Mouse (Mus musculus) sigmoid colon, adult 10 weeks (tissue): ENCODE results near the gene Itih1. TPM values are rescaled to one million over a fixed set of nuclear protein-coding genes. Genes with fewer than 3 reads are reported as not detected.

Experiments
- polyA plus RNA-seq: library from polyadenylated mRNA; stranded (reverse); fragments of 350-450 nt; fragmentation: Illumina TruSeq; extraction: RNeasy Lipid Tissue Mini Kit (QIAGEN cat#74804); gene quantifications from one replicate; pipeline ENCODE4 v1.2.3, GENCODE M21; 2014; ENCODE audit warnings: low read depth, low replicate concordance

The Itih1 gene
- not detected for polyA plus RNA-seq

DNA sequence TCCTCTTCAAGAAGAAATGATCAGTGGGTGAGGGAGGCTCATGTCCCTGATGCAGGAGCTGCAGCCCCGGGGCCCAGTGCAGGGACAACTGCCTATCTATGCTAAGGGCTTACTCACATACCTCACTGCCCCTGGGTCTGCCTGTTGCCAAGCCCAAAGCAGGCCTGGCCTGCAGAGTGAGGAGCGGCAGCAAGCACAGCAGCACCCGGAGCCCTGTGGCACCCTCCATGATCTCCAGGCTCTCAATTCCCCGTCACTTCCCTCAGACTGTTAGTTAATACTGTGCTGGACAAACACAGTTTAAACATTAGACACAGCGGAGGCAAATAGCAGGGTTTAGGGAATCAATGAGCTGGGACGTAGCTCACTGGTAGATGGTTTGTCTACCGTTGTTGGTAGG is at the start of gene Itih1:
TSS of gene Itih1 (minus strand) at position 252 of the 400 bp plus-strand sequence.

DNA sequence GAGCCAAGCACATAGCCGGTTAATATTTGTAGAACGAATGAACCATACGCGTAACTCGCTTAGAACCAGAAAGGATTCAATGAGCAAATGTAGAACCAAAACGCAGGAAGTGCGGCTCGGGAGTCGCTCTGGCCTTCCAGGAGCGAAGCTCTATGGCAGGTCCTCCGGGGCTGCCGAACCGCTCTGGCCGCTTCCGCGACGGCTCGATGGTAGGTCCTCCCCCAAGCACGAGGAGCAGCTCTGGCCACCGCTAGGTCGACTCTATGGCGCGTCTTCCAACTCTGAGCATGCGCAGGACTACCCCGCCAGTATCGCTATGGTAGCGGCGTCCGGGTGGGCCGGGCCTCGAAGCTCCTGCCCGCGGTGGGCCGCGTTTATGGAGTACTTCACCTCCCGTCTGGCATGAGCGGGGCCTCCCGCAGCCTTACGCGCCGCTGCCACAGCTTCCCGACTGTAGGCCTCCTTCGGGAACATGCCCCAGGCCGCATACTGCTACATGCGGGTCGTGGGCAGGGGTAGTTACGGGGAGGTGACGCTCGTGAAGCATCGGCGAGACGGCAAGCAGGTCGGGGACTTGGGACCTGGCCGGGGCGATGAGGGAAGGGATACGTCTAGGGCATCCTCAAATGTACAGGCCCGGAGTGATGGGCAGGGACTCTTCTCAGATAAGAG is 8.2 kb upstream of the Itih1 start, which contains the start of gene Nek4:
TSS of gene Nek4 (plus strand) at position 224 of the 672 bp plus-strand sequence.

GRCm38 (mm10) chr14:30923375-30924105 is 19.5 kb downstream of the Itih1 start, which contains the start of gene Itih3:
Itih3 (minus strand) TSS chr14:30923760.

GRCm38 (mm10) chr14:30886204-30886603 is 56.9 kb downstream of the Itih1 start, which contains the start of gene Itih4:
Itih4 (plus strand) TSS chr14:30886476.

Other genes starting within 250 kb of the Itih1 start
- gene Sfmbt1, start 228.4 kb downstream of the Itih1 start, polyA plus RNA-seq, result 12.1 TPM
- 5.6 TPM for gene Tmem110, start 117.7 kb downstream of the Itih1 start, polyA plus RNA-seq
- gene Mustn1, start 64.1 kb downstream of the Itih1 start, polyA plus RNA-seq, result 8.3 TPM
- not detected for gene Itih4, start 56.8 kb downstream of the Itih1 start, polyA plus RNA-seq
- gene Itih3, start 19.5 kb downstream of the Itih1 start, polyA plus RNA-seq, result 0.19 TPM
- gene Nek4, start 8.1 kb upstream of the Itih1 start, polyA plus RNA-seq, result 16.5 TPM
- gene Glt8d1, start 58.1 kb upstream of the Itih1 start, polyA plus RNA-seq, result 78.8 TPM
- gene Spcs1, start 58.4 kb upstream of the Itih1 start, polyA plus RNA-seq, result 331 TPM
- 84.8 TPM for gene Pbrm1, start 75.8 kb upstream of the Itih1 start, polyA plus RNA-seq
- gene Gnl3, start 75.9 kb upstream of the Itih1 start, polyA plus RNA-seq, result 120 TPM
- gene Smim4, start 185.7 kb upstream of the Itih1 start, polyA plus RNA-seq, result 6.5 TPM
- not detected for gene Nt5dc2, start 187.8 kb upstream of the Itih1 start, polyA plus RNA-seq
- 17.6 TPM for gene Stab1, start 225.4 kb upstream of the Itih1 start, polyA plus RNA-seq